Mouse (Mus musculus) ES-E14 (cell line): ENCODE measurements around the gene Acads.

Experiments
- CHD2 ChIP-seq: IDR thresholded peaks from 2 replicates; pipeline ENCODE4 v1.6.1; 2014; ENCODE audit warnings: mild to moderate bottlenecking, low read depth, low read length, inconsistent platforms
- HCFC1 ChIP-seq: IDR thresholded peaks from 2 replicates; pipeline ENCODE4 v1.6.1; 2012; ENCODE audit warnings: low read length, inconsistent platforms, borderline replicate concordance; ENCODE audit not compliant: insufficient read depth
- MAFK ChIP-seq: IDR thresholded peaks from 2 replicates; pipeline ENCODE4 v1.6.1; 2014; ENCODE audit warnings: mild to moderate bottlenecking, low read depth, low read length, inconsistent platforms; ENCODE audit not compliant: insufficient read depth
- ZC3H11A ChIP-seq: IDR thresholded peaks from 2 replicates; pipeline ENCODE4 v1.6.1; 2012; ENCODE audit warnings: low read depth, mild to moderate bottlenecking, inconsistent platforms, low read length, borderline replicate concordance
- ZNF384 ChIP-seq: IDR thresholded peaks from 2 replicates; pipeline ENCODE4 v1.6.1; 2012; ENCODE audit warnings: low read depth, low read length, inconsistent platforms

GRCm38 (mm10) chr5:115155156-115155631, 36.0 kb upstream of the Acads start:
- no peak for TF ChIP-seq ZNF384
- no peak for TF ChIP-seq HCFC1
- no peak for TF ChIP-seq MAFK
- no peak for TF ChIP-seq ZC3H11A
- no peak for TF ChIP-seq CHD2
